Mouse (Mus musculus): Measurements from ENCODE around the gene Dmc1.

Dmc1 gene

DNA sequence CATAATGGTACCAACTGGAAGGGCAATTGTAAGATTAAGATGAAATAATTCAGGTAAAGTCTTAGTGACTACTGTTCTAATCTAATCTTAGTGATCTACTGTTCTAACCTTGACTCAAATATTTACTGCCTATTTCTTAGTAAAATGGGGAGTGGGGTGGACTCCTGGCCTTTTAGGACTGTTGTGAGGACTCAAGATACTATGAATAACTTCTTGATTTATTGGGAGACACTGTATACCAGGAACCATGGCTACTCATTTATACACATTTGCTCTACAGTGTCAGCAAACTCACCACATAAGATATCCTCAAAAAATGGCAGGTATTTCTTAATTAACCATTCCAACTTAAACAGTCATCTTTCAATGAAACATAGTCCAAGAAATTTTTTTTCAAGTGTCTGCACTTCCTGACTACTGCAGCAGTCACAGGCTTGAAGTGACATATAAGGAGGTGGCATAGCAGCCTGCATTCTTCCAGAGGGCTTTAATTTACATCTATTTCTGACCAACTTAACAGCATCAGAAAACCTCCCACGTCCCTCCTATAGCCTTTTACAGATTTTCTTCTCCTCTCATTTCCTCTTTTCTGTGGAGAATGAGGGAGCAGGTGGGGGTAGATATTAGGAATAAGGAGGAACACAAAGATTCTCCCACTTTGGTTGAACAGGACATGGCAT lies 29.2 kb downstream of the Dmc1 start:
- peak in 1 of 2 experiments; percentile 13 for DNase-seq (ENCODE audit: low spot score in 2 of 2)

DNA sequence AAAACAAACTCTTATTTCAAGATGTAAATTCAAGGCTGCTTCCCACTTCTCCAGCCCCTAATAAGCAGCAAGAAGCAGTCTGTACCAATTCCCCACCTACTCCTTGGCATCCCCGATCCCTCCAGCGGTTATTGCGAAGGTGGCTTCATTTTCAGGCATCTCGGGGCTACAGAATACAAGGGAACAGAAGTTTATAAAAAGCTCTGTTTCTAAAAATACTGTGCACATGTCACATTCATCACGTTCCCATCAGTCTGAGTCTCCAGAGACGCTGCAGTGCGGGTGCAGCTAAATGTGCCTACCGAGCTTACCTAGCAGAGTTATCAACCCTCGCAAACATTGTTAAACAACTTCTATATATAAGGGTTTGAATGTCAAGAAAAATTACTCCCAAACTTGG lies 42.5 kb downstream of the Dmc1 start:
- peak; percentile 66 to 78 for DNase-seq (ENCODE audit: low spot score in 2 of 2)

- no peak for DNase-seq (ENCODE audit: low spot score in 2 of 2)
Observed at GRCm38 (mm10) chr15:79559649-79560048, 45.3 kb downstream of the Dmc1 start.

GRCm38 (mm10) chr15:79552566-79552965 lies 52.3 kb downstream of the Dmc1 start:
- no peak for DNase-seq (ENCODE audit: low spot score in 2 of 2)

DNA sequence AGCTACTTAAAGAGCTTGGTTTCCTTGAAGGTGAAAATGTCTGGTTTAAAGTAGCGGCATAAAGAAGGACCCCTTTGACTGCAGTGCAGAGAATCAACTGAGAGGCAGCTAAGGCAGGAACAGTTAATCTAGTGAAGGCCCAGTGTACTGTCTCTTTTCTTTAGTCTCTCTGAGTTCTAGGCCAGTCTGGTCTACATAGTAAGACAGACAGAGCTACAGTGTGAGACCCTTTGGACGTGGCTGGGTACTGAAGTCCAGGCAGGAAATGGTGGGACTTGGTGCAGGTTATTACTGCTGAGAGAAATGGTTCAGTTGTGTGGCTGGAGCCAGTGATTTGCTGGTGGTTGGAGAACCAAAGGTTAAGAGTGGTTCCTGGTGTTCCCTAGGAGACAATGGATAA lies 56.7 kb downstream of the Dmc1 start:
- no peak for DNase-seq (ENCODE audit: low spot score in 2 of 2)

DNA sequence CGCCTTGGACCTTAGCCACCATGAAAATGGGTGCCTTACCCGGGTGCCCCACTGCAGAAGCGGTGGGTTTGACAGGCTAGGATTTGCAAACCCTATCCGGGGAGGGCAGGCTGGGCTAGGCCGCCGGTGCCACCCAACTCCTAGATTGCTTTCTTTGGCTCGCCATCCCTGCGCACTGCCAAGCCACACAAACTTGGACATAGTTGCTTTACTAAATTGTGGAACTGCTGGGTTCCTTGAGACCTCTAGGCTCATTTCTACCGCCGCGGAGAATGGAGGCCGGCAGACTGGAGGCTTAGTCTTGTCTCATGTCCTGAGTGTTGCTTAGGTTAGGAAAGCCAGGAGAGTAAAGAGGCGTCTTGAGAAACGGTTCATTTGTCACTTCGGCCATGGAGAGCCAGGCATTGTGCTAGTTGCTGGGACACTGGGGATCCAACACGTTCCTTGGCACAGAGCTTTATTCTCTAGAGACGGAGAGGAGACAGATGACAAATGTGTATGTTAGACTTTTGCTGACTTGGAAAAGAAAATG lies 57.6 kb downstream of the Dmc1 start:
- DNase-seq (ENCODE audit: low spot score in 2 of 2): no peak

GRCm38 (mm10) chr15:79546410-79547288 lies 58.3 kb downstream of the Dmc1 start, which contains the start of gene Ddx17:
TSS of gene Ddx17 (minus strand) at chr15:79546741.
- peak; percentile 92 to 98 for DNase-seq (ENCODE audit: low spot score in 2 of 2)

GRCm38 (mm10) chr15:79545921-79546399 lies 58.9 kb downstream of the Dmc1 start:
- DNase-seq (ENCODE audit: low spot score in 2 of 2): peak in 1 of 2 experiments; percentile 44

DNA sequence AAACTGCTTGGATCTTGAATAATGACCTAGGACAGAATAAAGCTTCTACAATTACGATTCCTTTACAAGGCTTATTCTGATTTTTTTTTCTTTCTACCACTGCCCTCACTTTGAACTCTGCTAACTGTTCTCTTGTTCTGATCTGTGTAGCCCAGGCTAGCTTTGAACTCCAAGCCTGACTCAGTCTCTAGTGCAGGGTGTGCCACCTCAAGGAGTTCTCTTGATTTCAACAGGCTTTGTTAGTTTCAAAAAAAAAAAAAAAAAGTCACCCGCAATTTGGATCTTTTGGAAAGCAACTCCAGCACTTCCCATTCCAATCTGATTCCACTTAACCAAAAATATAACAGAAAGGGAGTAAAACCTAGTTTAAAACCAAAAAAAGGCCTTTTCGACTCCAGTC lies 59.4 kb downstream of the Dmc1 start:
- no peak for DNase-seq (ENCODE audit: low spot score in 2 of 2)

- DNase-seq (ENCODE audit: low spot score in 2 of 2): no peak
Observed at GRCm38 (mm10) chr15:79543968-79544367, 60.9 kb downstream of the Dmc1 start.

- no peak for DNase-seq (ENCODE audit: low spot score in 2 of 2)
Observed at GRCm38 (mm10) chr15:79533796-79534195, 71.1 kb downstream of the Dmc1 start.

DNA sequence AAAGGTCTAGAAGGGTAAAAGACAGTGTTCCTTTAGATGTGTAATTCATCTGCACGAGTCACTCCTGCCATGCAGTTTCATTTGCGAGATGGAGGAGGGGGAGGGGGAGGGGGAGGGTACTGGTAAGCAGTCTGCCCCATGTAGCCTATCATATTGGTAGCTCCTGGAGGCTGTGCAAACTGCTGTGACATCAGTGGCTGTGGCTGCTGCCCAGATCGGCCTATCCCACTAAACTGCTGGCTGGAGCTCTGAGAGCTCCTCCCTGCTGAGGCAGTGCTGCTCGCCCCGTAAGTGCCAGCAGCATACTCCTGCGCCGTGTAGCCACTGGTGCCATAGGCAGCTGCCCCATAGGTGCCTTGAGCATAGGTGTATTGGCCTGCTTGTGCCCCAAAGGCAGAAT lies 75.0 kb downstream of the Dmc1 start:
- no peak for DNase-seq (ENCODE audit: low spot score in 2 of 2)

- DNase-seq (ENCODE audit: low spot score in 2 of 2): no peak
Observed at GRCm38 (mm10) chr15:79527991-79528639, 76.8 kb downstream of the Dmc1 start.

DNA sequence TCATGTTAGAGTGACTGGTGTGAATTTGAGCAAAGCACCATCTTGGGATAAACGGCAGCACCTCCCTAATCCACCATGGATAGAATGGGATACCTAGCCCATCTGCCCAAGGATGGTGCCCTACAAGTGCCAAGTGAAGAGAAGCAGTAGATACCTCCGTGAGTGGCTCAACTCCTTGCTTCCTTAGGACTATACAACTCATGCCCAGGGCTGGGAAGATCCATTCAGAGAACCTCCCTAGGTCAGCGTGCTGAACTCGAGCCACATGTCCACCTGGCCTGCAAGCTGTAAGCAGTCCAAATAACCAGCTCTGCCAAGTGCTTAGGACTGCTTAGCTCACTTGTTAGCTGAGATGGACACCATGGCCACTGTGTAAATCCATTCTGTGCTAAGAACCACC lies 77.7 kb downstream of the Dmc1 start:
- DNase-seq (ENCODE audit: low spot score in 2 of 2): no peak

GRCm38 (mm10) chr15:79525979-79526768 lies 78.7 kb downstream of the Dmc1 start:
- DNase-seq (ENCODE audit: low spot score in 2 of 2): no peak

GRCm38 (mm10) chr15:79525564-79525963 lies 79.3 kb downstream of the Dmc1 start:
- DNase-seq (ENCODE audit: low spot score in 2 of 2): no peak

DNA sequence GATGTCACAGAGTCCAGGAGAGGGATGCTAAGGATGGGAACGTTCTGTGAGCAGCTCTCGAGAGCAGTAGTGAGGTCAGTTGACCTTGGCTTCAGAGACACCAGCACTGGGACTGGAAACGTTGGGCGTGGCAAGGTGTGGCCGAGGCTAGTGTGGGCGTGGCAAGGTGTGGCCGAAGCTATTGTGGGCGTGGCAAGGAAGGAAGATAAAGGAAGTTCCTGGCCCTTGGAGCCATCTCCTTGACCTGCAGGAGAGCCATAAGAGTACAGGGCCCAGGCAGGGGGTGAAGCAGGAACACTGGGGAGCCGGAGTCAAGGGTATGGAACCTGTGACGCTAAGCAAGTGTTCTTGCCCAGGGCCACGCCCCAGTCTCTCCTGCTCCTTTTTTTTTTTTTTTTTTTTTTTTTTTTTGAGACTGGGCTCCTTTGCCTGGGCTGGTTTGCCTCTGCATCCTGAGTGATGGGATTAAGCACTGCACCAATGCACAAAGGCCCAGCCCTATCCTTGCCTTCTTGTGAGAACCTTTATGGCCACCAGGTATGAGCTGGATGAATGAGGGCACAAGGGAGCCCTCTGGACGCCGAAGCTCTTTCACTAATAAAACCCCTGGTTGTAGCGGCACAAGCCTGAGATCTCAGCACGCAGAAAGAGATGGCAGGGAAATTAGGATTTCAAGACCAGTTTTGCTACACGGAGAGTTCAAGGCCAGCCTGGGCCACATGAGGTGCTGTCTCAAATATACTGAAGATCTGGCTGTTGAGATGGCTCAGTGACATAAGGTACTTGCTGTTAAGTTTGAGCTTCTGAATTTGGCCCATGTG lies 85.3 kb downstream of the Dmc1 start:
- DNase-seq (ENCODE audit: low spot score in 2 of 2): no peak

DNA sequence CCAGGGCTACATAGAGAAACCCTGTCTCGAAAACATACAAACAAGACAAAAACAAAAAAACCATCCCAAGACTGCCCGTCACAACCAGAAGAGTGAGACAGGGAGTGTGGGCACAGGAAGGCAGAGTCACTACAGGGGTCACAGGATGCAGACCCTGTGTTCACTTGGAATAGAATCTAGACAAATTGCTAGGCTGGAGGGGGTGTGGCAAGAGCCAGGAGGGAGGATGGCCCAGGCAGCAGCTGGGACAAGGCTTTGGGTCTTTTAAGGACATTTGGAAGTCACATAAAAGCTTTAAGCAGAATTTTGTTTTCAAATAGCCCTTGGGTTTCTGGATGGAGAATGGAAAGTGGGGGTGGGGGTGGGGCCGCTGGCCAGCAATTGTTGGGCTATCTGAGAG lies 86.3 kb downstream of the Dmc1 start:
- DNase-seq (ENCODE audit: low spot score in 2 of 2): no peak

DNA sequence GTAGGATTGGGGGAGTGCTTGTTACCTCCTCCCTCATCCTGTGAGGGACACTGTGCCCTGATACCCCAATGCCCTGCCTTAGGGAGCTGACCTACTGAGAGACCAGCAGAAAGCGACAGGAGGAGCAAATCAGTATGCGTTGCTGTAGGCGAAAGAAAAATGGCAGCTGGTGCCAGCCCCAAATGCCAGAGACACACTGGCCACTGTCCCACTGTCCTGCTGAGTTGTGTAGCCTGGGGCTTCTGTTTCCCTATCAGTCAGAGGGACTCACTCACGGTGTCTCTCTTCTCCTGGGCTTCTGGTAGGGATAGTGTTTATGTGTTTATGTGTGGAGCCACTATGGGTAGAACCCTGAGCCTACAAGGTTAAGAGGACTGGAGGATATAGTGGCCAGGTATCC lies 87.2 kb downstream of the Dmc1 start:
- no peak for DNase-seq (ENCODE audit: low spot score in 2 of 2)
